Mouse (Mus musculus) CD4-positive, CD25-positive, alpha-beta regulatory T cell (primary cell): ENCODE results near the gene Zbtb8os. TPM values are rescaled to one million over a fixed set of nuclear protein-coding genes. Genes with fewer than 3 reads are reported as not detected.

Experiments
- polyA plus RNA-seq: library from polyadenylated mRNA; unstranded; fragments of 100-300 nt; shearing (Covaris generic); gene quantifications from one replicate; pipeline ENCODE4 v1.2.1, GENCODE M21; 2017

Gene Zbtb8os
- polyA plus RNA-seq: 66.5 TPM

DNA sequence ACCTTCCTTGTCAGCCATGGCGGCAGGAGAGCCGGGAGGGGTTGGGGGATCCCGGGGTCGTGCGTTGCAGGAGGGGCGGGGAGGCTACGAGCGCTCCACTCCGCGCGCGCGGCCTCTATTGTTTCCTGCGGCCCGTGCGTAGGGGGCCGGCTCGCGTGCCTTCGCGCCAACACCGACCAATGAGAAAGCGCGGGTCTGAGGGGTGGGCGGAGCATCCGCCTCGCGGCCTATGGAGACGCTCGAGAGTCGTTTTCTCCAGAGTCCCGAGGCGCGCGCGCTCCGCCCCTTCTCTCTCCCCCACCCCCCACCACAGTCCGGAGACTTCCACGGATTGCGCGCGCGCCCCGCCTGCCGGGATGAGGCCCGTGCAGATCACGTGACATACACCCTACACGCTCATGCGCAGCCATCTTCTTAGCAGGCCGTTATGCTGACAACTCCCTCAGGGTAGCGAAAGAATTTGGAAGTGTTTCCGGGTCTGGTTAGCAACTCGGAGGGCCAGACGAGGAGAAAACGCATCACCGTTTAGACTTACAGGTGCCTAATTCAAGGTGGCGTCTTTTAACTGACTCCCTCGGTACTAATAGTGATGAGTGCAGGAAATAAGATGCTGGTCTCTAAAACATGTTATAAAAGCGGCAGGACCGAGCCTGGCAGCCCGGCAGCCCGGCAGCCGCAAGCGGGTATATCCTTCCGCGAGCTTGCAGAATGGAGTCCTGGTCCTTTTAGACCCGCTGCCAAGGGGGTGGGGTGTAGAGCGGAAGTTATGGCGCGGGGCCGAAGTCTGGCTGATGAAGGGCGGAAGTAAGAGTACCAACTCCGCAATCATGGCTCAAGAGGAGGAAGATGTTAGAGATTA is at the start of gene Zbtb8os, which contains the start of gene Rbbp4:
Zbtb8os (plus strand) TSS at position 480 of the 859 bp plus-strand sequence.
Rbbp4 (minus strand) TSS at position 155 of the 859 bp plus-strand sequence.

DNA sequence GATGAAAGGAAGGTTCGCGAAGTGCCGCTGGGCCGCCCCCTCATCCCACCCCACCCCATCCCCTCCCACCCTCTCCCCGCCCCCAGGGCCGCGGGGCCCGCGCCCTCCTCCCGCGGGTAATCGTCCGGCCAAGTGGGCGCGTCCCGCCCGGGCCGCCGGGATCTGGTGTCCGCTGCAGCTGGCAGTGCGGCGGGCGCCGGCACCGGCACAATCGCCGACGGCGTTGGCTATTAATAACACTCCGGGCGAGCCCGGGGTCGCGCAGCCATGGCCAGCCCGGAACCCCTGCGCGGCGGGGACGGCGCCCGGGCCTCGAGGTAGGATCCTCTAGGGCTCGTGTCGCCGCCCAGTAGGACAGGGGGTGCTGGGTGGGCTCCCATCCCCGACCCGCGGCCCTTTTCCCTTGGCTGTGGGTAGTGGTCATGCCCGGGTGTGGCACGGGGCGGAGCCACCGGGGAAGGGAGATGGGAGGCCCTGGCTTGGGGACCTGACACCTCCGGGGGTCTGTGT is 48.0 kb upstream of the Zbtb8os start, which contains the start of gene Sync:
Sync (plus strand) TSS at position 146 of the 510 bp plus-strand sequence.

DNA sequence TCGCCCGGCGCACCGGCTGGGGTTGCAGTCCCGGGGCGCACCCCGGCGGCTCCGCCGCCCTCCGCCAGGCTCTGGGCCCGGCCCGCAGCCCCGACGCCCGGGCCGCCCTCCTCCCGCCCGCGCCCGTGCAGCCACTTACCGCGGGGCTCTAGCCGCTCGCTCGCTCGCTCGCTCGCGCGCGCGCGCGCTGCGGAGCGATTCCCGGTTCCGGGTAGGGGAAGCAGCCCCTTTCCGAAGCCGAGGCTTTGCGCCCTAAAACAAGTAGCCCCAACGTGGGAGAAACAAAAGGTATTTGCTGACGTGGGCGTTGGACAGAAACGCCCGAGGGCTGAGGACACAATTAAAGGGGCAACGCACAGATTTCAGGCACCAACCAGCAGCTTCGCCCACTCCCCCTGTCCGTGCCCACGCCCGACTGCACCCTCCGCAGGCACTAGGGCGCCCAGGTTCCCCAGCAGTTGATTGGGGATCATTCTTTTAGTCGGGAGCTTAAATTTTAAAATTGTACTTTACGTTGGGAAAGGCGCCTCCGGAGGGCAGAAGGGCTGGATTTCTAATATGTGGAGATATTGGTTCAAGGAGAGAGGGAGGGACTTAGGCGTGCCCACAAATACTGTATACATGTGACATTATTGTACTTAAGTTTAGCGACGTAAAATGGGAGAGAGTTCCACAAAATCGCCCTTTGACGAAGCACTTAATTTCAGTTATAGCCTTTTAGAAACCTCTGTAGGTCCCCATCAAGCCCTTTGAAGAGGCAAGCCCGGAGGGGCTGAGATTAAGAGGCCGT is 42.3 kb downstream of the Zbtb8os start, which contains the start of gene Zbtb8a:
Zbtb8a (minus strand) TSS at position 516 of the 790 bp plus-strand sequence.

Other genes starting within 250 kb of the Zbtb8os start
- not detected for gene Tmem54, start 230.1 kb upstream of the Zbtb8os start, polyA plus RNA-seq
- not detected for gene Hpca, start 213.7 kb upstream of the Zbtb8os start, polyA plus RNA-seq
- 0.06 TPM for gene Fndc5, start 198.7 kb upstream of the Zbtb8os start, polyA plus RNA-seq
- 14.3 TPM for gene S100pbp, start 146.0 kb upstream of the Zbtb8os start, polyA plus RNA-seq
- gene Yars, start 145.9 kb upstream of the Zbtb8os start, polyA plus RNA-seq: 45.5 TPM
- 0.56 TPM for gene C77080, start 74.3 kb upstream of the Zbtb8os start, polyA plus RNA-seq
- 0.32 TPM for gene Sync, start 48.1 kb upstream of the Zbtb8os start, polyA plus RNA-seq
- gene Rbbp4, start 325 bp upstream of the Zbtb8os start, polyA plus RNA-seq: 328 TPM
- gene Zbtb8a, start 42.4 kb downstream of the Zbtb8os start, polyA plus RNA-seq: 9.9 TPM
- 0.36 TPM for gene Zbtb8b, start 105.2 kb downstream of the Zbtb8os start, polyA plus RNA-seq
- gene Bsdc1, start 125.9 kb downstream of the Zbtb8os start, polyA plus RNA-seq: 34.0 TPM
- gene Tssk3, start 155.3 kb downstream of the Zbtb8os start, polyA plus RNA-seq: not detected
- not detected for gene Fam229a, start 155.5 kb downstream of the Zbtb8os start, polyA plus RNA-seq
- gene Marcksl1, start 177.9 kb downstream of the Zbtb8os start, polyA plus RNA-seq: 33.6 TPM
- 329 TPM for gene Hdac1, start 207.0 kb downstream of the Zbtb8os start, polyA plus RNA-seq
- gene Lck, start 237.9 kb downstream of the Zbtb8os start, polyA plus RNA-seq: 1,521 TPM
- 0.36 TPM for gene Fam167b, start 242.9 kb downstream of the Zbtb8os start, polyA plus RNA-seq